Mouse (Mus musculus) C2C12 (cell line): ENCODE results near the gene Tiam2.

Source experiments
- CTCF ChIP-seq: IDR thresholded peaks from one replicate; pipeline ENCODE4 v1.5.1; 2011; ENCODE audit not compliant: control insufficient read depth, insufficient read depth, insufficient read length
- MAX ChIP-seq: IDR thresholded peaks from one replicate; pipeline ENCODE4 v1.6.1; 2011; ENCODE audit warnings: mild to moderate bottlenecking, control low read depth
- MYOG ChIP-seq: IDR thresholded peaks from one replicate; pipeline ENCODE4 v1.6.1; 2011; ENCODE audit not compliant: control insufficient read depth, insufficient read length; ENCODE audit errors: extremely low read depth

GRCm38 (mm10) chr17:3379753-3380588 lies 53.6 kb downstream of the Tiam2 start:
- no peak for TF ChIP-seq MAX
- no peak for TF ChIP-seq CTCF
- no peak for TF ChIP-seq MYOG
